Mouse (Mus musculus): ENCODE results near the gene Skap1.

DNA sequence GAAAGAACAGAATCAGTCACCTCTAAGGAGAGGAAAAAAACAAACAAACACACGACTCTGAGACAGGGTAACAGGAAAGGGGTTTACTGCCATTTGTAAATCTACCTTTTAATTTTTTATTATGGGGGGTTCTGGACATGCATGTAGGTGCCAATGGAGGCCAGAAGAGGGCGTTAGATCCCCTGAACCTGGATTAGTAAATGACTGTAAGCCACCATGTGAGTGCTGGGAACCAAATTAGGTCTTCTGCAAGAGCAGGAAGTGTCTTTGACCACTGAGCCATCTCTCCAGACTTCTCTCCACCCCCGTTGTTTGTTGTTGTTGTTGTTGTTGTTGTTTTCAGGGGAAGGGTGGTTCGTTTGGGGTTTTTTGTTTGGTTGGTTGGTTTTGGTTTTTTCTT lies 293.0 kb downstream of the Skap1 start:
- TF ChIP-seq GATA1 (IDR thresholded peaks at IDR 0.05; ENCODE audit: borderline replicate concordance, low read length) (no peak), FLI1 (IDR thresholded peaks at IDR 0.05; ENCODE audit: low read length) (no peak)

Data from megakaryocyte, embryonic 14.5 days (primary cell).